Mouse (Mus musculus): ENCODE results near the gene Bmp7. TPM values are rescaled to one million over a fixed set of nuclear protein-coding genes. Genes with fewer than 3 reads are reported as not detected.

Gene Bmp7
- total and polyA plus RNA-seq, 2 experiments from 2014 or later, result 15.3 to 34.0 TPM

DNA sequence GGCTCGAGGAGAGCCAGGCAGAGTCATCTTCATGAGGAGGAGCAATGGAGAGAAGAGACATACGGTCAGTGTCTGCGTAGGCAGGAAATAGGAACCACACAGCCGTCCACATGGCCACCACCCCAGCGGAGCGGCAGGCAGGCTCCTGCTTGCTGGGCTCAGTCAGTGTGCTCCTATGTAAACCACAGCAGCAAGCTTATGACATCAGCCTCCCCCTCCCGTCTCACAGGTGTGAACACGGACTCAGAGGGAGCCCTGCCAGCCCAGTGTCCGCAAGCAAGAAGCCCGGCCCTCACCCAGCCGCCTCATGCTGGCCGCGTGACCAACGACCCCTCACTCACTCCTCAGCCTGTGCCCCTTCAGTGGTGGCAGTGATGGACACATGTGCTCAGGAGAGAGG lies 78.5 kb downstream of the Bmp7 start:
- H3K9ac ChIP-seq (replicated peaks; ENCODE audit: low read length, poor library complexity, severe bottlenecking), result no peak overlapping the region
- 86% methylated on average over 14 of the region's 14 CpGs for WGBS
- DNase-seq (ENCODE audit: low spot score), result no peak
- no peak for TF ChIP-seq CTCF (IDR thresholded peaks at IDR 0.05)
- H3K4me2 ChIP-seq (ENCODE audit: low read depth, low read length, poor library complexity, severe bottlenecking), result no peak overlapping the region
- no peaks in the 10 kb centered on the region for H3K36me3 ChIP-seq (ENCODE audit: insufficient read depth, low read length)
- H3K27me3 ChIP-seq (ENCODE audit: insufficient read depth, low read length), result no peaks in the 10 kb centered on the region
- no peak overlapping the region for H3K27ac ChIP-seq (ENCODE audit: low read depth, low read length)
- 0 out of 2 replicates have a peak, but pooled peaks cover 3% of the 10 kb centered on the region for H3K4me1 ChIP-seq (ENCODE audit: insufficient read depth, low read length)
- no peak for ATAC-seq (ENCODE audit: low FRiP score)
- no peak overlapping the region for H3K4me3 ChIP-seq (ENCODE audit: low read depth, low read length)
- no peaks in the 10 kb centered on the region for H3K9me3 ChIP-seq (ENCODE audit: low read length)

DNA sequence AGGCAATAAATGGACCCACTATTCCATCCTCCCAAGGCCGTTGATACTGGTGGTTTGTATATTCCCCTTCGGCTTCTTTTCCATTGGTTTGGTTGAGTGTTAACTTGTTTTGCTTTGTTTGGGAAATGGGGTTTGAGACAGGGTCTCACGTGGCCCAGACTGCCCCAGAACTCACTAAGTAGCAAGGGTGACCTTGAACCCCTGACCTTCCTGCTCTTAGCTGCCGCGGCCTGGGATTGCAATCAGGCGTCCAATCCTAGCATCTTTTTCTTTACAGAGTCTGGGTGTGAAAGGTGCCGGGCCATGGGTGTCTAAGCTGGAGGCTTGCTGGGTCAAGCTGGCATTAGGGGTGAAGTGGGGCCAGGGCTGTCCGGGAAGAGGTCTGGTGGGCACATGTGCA lies 79.5 kb downstream of the Bmp7 start:
- H3K4me3 ChIP-seq (ENCODE audit: low read depth, low read length), result no peak overlapping the region
- H3K36me3 ChIP-seq (ENCODE audit: insufficient read depth, low read length), result no peaks in the 10 kb centered on the region
- 90% methylated on average over 8 of the region's 8 CpGs for WGBS
- no peak overlapping the region for H3K9ac ChIP-seq (replicated peaks; ENCODE audit: low read length, poor library complexity, severe bottlenecking)
- no peak overlapping the region for H3K27ac ChIP-seq (ENCODE audit: low read depth, low read length)
- ATAC-seq (ENCODE audit: low FRiP score) (no peak), DNase-seq (ENCODE audit: low spot score) (no peak)
- H3K4me2 ChIP-seq (ENCODE audit: low read depth, low read length, poor library complexity, severe bottlenecking), result no peak overlapping the region
- TF ChIP-seq CTCF (IDR thresholded peaks at IDR 0.05), result no peak
- H3K27me3 ChIP-seq (ENCODE audit: insufficient read depth, low read length), result no peaks in the 10 kb centered on the region
- H3K4me1 ChIP-seq (ENCODE audit: insufficient read depth, low read length), result 0 out of 2 replicates have a peak, but pooled peaks cover 3% of the 10 kb centered on the region
- no peaks in the 10 kb centered on the region for H3K9me3 ChIP-seq (ENCODE audit: low read length)

DNA sequence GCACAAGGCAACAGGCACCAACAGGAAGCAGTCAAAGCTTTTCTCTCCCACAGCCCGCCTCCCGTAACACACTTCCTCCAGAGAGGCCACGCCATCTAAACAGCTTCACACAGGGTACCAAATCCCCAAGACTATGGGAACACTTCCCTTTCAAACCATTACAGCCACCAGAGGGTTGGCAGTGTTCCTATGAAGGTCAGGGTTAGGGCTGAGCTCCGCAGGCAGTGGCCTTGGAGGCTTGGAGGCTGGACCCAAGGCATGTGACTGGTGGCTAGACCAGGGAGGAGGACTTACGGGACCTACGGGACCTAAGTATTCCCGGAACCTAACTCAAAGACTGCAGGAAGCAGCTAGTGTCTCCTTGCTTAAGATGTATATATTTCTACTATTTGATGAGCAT lies 80.0 kb downstream of the Bmp7 start:
- H3K9me3 ChIP-seq (ENCODE audit: low read length), result no peaks in the 10 kb centered on the region
- DNase-seq (ENCODE audit: low spot score), result no peak
- 87% methylated on average over 7 of the region's 7 CpGs for WGBS
- TF ChIP-seq CTCF (IDR thresholded peaks at IDR 0.05), result no peak
- H3K36me3 ChIP-seq (ENCODE audit: insufficient read depth, low read length), result no peaks in the 10 kb centered on the region
- no peak overlapping the region for H3K27ac ChIP-seq (ENCODE audit: low read depth, low read length)
- no peaks in the 10 kb centered on the region for H3K27me3 ChIP-seq (ENCODE audit: insufficient read depth, low read length)
- H3K4me1 ChIP-seq (ENCODE audit: insufficient read depth, low read length), result 0 out of 2 replicates have a peak, but pooled peaks cover 3% of the 10 kb centered on the region
- no peak for ATAC-seq (ENCODE audit: low FRiP score)
- H3K4me2 ChIP-seq (ENCODE audit: low read depth, low read length, poor library complexity, severe bottlenecking), result no peak overlapping the region
- no peak overlapping the region for H3K9ac ChIP-seq (replicated peaks; ENCODE audit: low read length, poor library complexity, severe bottlenecking)
- H3K4me3 ChIP-seq (ENCODE audit: low read depth, low read length), result no peak overlapping the region

DNA sequence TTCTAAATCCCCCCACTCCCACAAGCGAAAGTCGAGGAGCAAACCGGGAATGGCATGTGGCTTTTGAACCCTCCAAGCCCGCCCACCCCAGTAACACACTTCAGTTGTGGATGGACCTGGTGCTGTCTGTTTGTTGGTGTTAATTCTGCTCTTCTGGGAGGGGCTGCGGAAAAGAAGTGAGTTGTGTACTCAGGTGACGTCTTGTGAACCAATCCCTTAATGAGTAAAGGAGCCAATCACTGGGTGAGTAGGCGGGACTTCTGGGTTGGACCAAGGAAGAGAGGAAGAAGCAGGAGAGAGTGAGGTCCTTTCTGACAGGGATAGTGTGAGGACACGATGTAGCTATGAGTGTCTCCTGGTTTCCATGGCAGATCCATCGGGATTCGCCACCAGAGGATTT lies 83.1 kb downstream of the Bmp7 start:
- no peaks in the 10 kb centered on the region for H3K27me3 ChIP-seq (ENCODE audit: insufficient read depth, low read length)
- 63% methylated on average over 10 of the region's 10 CpGs for WGBS
- ATAC-seq (ENCODE audit: low FRiP score), result no peak
- H3K9ac ChIP-seq (replicated peaks; ENCODE audit: low read length, poor library complexity, severe bottlenecking), result no peak overlapping the region
- H3K4me3 ChIP-seq (ENCODE audit: low read depth, low read length), result no peak overlapping the region
- DNase-seq (ENCODE audit: low spot score), result no peak
- no peaks in the 10 kb centered on the region for H3K4me1 ChIP-seq (ENCODE audit: insufficient read depth, low read length)
- H3K4me2 ChIP-seq (ENCODE audit: low read depth, low read length, poor library complexity, severe bottlenecking), result no peak overlapping the region
- TF ChIP-seq CTCF (IDR thresholded peaks at IDR 0.05), result no peak
- H3K36me3 ChIP-seq (ENCODE audit: insufficient read depth, low read length), result no peaks in the 10 kb centered on the region
- H3K27ac ChIP-seq (ENCODE audit: low read depth, low read length), result no peak overlapping the region
- H3K9me3 ChIP-seq (ENCODE audit: low read length), result no peaks in the 10 kb centered on the region

DNA sequence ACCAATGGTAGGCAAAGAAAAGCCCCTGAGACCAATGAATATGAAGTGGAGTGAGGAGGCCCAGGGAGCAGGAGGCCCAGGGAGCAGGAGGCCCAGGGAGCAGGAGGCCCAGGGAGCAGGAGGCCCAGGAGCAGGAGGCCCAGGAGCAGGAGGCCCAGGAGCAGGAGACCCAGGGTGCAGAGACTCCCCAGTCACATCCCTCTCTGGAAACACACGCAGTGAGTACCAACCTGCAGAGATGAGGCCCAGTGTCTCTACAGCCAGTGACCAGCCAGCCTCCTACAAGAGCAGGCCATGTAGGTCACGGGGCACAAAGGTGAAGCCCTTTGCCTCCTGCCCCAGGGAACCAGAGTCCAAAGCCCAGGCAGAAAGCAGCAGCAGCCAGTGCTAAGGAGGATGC lies 83.6 kb downstream of the Bmp7 start:
- no peak for TF ChIP-seq CTCF (IDR thresholded peaks at IDR 0.05)
- H3K4me3 ChIP-seq (ENCODE audit: low read depth, low read length), result no peak overlapping the region
- H3K27ac ChIP-seq (ENCODE audit: low read depth, low read length), result no peak overlapping the region
- H3K27me3 ChIP-seq (ENCODE audit: insufficient read depth, low read length), result no peaks in the 10 kb centered on the region
- H3K9ac ChIP-seq (replicated peaks; ENCODE audit: low read length, poor library complexity, severe bottlenecking), result no peak overlapping the region
- 70% methylated on average over 2 of the region's 2 CpGs for WGBS
- H3K4me1 ChIP-seq (ENCODE audit: insufficient read depth, low read length), result no peaks in the 10 kb centered on the region
- ATAC-seq (ENCODE audit: low FRiP score) (no peak), DNase-seq (ENCODE audit: low spot score) (no peak)
- H3K9me3 ChIP-seq (ENCODE audit: low read length), result no peaks in the 10 kb centered on the region
- H3K4me2 ChIP-seq (ENCODE audit: low read depth, low read length, poor library complexity, severe bottlenecking), result no peak overlapping the region
- H3K36me3 ChIP-seq (ENCODE audit: insufficient read depth, low read length), result no peaks in the 10 kb centered on the region

DNA sequence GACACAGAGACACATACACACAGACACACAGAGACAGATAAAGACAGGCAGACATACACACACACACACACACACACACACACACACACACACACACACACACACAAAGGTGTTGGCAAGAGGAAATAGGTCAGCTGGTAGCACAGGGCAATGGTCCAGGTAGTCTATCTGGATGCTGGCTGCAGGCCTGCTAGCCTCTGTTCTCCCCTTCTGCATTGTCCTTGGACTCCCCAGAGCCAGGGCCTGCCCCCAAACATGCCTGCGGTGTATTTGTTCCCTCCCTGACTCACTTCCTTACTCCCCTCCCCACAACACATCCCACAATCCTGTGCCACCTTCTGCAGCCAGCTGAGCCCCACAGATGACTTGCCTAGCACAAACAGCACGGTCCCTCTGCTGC lies 86.0 kb downstream of the Bmp7 start:
- ATAC-seq (ENCODE audit: low FRiP score) (no peak), DNase-seq (ENCODE audit: low spot score) (peak; percentile 35)
- WGBS, result 65% methylated on average over 2 of the region's 2 CpGs
- no peaks in the 10 kb centered on the region for H3K4me1 ChIP-seq (ENCODE audit: insufficient read depth, low read length)
- H3K4me3 ChIP-seq (ENCODE audit: low read depth, low read length), result no peak overlapping the region
- H3K4me2 ChIP-seq (ENCODE audit: low read depth, low read length, poor library complexity, severe bottlenecking), result no peak overlapping the region
- H3K27ac ChIP-seq (ENCODE audit: low read depth, low read length), result no peak overlapping the region
- TF ChIP-seq CTCF (IDR thresholded peaks at IDR 0.05), result no peak
- H3K27me3 ChIP-seq (ENCODE audit: insufficient read depth, low read length), result no peaks in the 10 kb centered on the region
- no peaks in the 10 kb centered on the region for H3K36me3 ChIP-seq (ENCODE audit: insufficient read depth, low read length)
- H3K9me3 ChIP-seq (ENCODE audit: low read length), result no peaks in the 10 kb centered on the region
- H3K9ac ChIP-seq (replicated peaks; ENCODE audit: low read length, poor library complexity, severe bottlenecking), result no peak overlapping the region
